In genomic region chr19:24898737-24899577, GRCm38 (mm10) we compare ENCODE assay signal across 8 mouse cellular contexts. TPM values are rescaled to one million over a fixed set of nuclear protein-coding genes. Genes with fewer than 3 reads are reported as not detected.
DNase-seq lines count a peak whose midpoint lies in the region; ATAC-seq and TF ChIP-seq lines count a peak whose summit lies in the region.
"Had no signal": no experiment of that assay in that cellular context is flagged by ENCODE, and none has a peak within 500 bp of the region (broad histone marks: within the 10 kb centered on the region; RNA-seq: fewer than 3 reads in every experiment).

No protein-coding gene starts in this region.

- TF ChIP-seq EP300 in lung, postnatal 0 days (IDR thresholded peaks at IDR 0.05), result no peak

- no peak overlapping the region for H3K9ac ChIP-seq in lung, postnatal 0 days (replicated peaks; ENCODE audit: low read depth)
- H3K9ac ChIP-seq in forebrain, embryonic 12.5 days, result 0 out of 2 replicates have a peak overlapping the region, but pooled peaks have one; percentile 12

- 5% methylated on average over 34 of the region's 34 CpGs for WGBS in lung, postnatal 0 days
- WGBS in forebrain, embryonic 12.5 days, result 2% methylated on average over 34 of the region's 34 CpGs

- H3K4me2 ChIP-seq in lung, postnatal 0 days (replicated peaks; ENCODE audit: low read depth, low read length), result no peak overlapping the region
- H3K4me2 ChIP-seq in forebrain, embryonic 12.5 days, result peak overlapping the region; percentile 82

- no peaks in the 10 kb centered on the region for H3K9me3 ChIP-seq in lung, postnatal 0 days (ENCODE audit: low read length)
- H3K9me3 ChIP-seq in forebrain, embryonic 12.5 days, result no peaks in the 10 kb centered on the region

- H3K36me3 ChIP-seq in lung, postnatal 0 days (ENCODE audit: insufficient read depth, low read length), result no peaks in the 10 kb centered on the region
- no peaks in the 10 kb centered on the region for H3K36me3 ChIP-seq in forebrain, embryonic 12.5 days (replicated peaks)
- no peaks in the 10 kb centered on the region for H3K36me3 ChIP-seq in splenic B cell, adult 2 months (ENCODE audit: control insufficient read depth, insufficient read depth, low read length, poor library complexity, severe bottlenecking)

- H3K27me3 ChIP-seq in lung, postnatal 0 days (replicated peaks; ENCODE audit: insufficient read depth, low read length), result peaks cover 62% of the 10 kb centered on the region
- peaks cover 86% of the 10 kb centered on the region for H3K27me3 ChIP-seq in forebrain, embryonic 12.5 days
- H3K27me3 ChIP-seq in splenic B cell, adult 2 months (ENCODE audit: control insufficient read depth, insufficient read depth, low read length, poor library complexity, severe bottlenecking), result no peaks in the 10 kb centered on the region; the same call in none of the 2 replicates

- peak overlapping the region; percentile 33; the same call in 1 of the 2 replicates for H3K4me3 ChIP-seq in lung, postnatal 0 days (ENCODE audit: low read depth, low read length)
- peak overlapping the region; percentile 46 for H3K4me3 ChIP-seq in forebrain, embryonic 12.5 days (replicated peaks)

- ATAC-seq in lung, postnatal 0 days, result no peak
- ATAC-seq in forebrain, embryonic 12.5 days (ENCODE audit: low FRiP score), result no peak

- H3K4me1 ChIP-seq in lung, postnatal 0 days (ENCODE audit: insufficient read depth, low read depth, low read length), result peaks cover 11% of the 10 kb centered on the region; the same call in 1 of the 2 replicates
- peaks cover 26% of the 10 kb centered on the region for H3K4me1 ChIP-seq in forebrain, embryonic 12.5 days

- no peak for TF ChIP-seq CTCF in lung, postnatal 0 days (IDR thresholded peaks at IDR 0.05)

- no peak for DNase-seq in lung, postnatal 0 days (ENCODE audit: low spot score)
- DNase-seq in lung, postnatal 10 days, result no peak
- peak; percentile 3 for DNase-seq in kidney, postnatal 14 days
- DNase-seq in splenic B cell, adult 2 months (ENCODE audit: low read depth, low spot score), result peak; percentile 32
- DNase-seq in cerebellum, adult 9-10 months, result no peak
- DNase-seq in left cerebral cortex, adult 8-10 months (ENCODE audit: low spot score in 2 of 2), result no peak

- no peak overlapping the region for H3K27ac ChIP-seq in lung, postnatal 0 days (ENCODE audit: low read length)
- no peak overlapping the region for H3K27ac ChIP-seq in forebrain, embryonic 12.5 days

RNA-seq across cellular contexts. Expression of gene Foxd4, which starts 2.0 kb away (rescaled TPM):
- polyA plus RNA-seq in lung, postnatal 0 days (2015; fragmentation: Nextera tagmentation; extraction: Ambion mirVana), result 0.19 and 0.24 TPM in 2 replicates
- polyA plus RNA-seq in forebrain, embryonic 12.5 days (2016; fragmentation: Nextera tagmentation; extraction: Ambion mirVana), result 0.09 TPM in 1 of 2 replicates, not detected in the other
- total RNA-seq in left cerebral cortex, adult 8-10 months (2022), result not detected
- total RNA-seq: layer of hippocampus, postnatal 10 days had no signal

RNA-seq across cellular contexts. Expression of gene Gm10053, which starts 23.5 kb away (rescaled TPM):
- 138 and 154 TPM in 2 replicates for polyA plus RNA-seq in lung, postnatal 0 days (2015; fragmentation: Nextera tagmentation; extraction: Ambion mirVana)
- polyA plus RNA-seq in forebrain, embryonic 12.5 days (2016; fragmentation: Nextera tagmentation; extraction: Ambion mirVana), result 211 and 224 TPM in 2 replicates
- 100 to 1,000 TPM; 176 to 189 (median 186) TPM for total RNA-seq in left cerebral cortex, adult 8-10 months (2022)

RNA-seq across cellular contexts. Expression of gene Pgm5, which starts 37.3 kb away (rescaled TPM):
- polyA plus RNA-seq in lung, postnatal 0 days (2015; fragmentation: Nextera tagmentation; extraction: Ambion mirVana), result 3.4 and 4.5 TPM in 2 replicates
- polyA plus RNA-seq in forebrain, embryonic 12.5 days (2016; fragmentation: Nextera tagmentation; extraction: Ambion mirVana), result 0.21 and 0.61 TPM in 2 replicates
- total RNA-seq in left cerebral cortex, adult 8-10 months (2022), result 1 to 10 TPM; 5.0 to 6.8 (median 6.3) TPM

Comparison
In these comparisons a context has a peak if more than half of its experiments do, and no peak if none do; other contexts are left out.
1. DNase-seq: peak in kidney, postnatal 14 days (single experiment) and splenic B cell, adult 2 months (single experiment); none in lung, postnatal 0 days (single experiment), lung, postnatal 10 days (single experiment), cerebellum, adult 9-10 months (single experiment) and left cerebral cortex, adult 8-10 months (0 of 2).